Mouse (Mus musculus): ENCODE data around the gene Pim3.

DNA sequence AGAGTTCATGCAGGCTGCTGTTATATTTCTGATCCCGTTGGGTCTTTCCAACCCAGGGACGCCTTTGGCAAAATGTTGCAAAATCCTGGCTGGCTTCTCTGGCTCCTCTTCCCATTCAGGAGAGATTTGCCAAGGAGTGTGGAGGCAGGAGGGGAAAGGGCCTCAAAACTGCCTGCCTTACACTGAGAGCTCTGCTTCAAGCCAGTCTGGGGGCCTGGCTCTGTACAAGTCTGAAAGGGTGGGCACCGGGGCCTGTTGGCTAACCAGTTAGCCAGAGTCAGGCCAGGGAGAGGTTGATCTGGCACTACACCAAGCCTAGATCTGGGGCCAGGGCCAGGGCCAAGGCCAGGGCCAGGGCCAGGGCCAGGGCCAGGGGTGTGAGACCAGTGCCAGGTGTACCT, 3.8 kb upstream of the Pim3 start:
- TF ChIP-seq POLR2A (IDR thresholded peaks at IDR 0.05; ENCODE audit: low read depth, low read length) (no peak), CTCF (IDR thresholded peaks at IDR 0.05; ENCODE audit: extremely low read depth, insufficient read length, insufficient replicate concordance, low read depth, low read length) (no peak)
